Mouse (Mus musculus) bone marrow, adult 2 months (tissue): ENCODE data around the gene Pnpla1.

Experiments
- CTCF ChIP-seq: fragments of 200-500 bp; IDR thresholded peaks from 2 replicates; pipeline ENCODE4 v1.5.1; 2011; ENCODE audit warnings: low read length, control low read depth; ENCODE audit not compliant: control insufficient read depth, insufficient read depth
- POLR2A ChIP-seq: fragments of 200-500 bp; IDR thresholded peaks from 2 replicates; pipeline ENCODE4 v1.6.1; 2011; ENCODE audit warnings: low read depth, mild to moderate bottlenecking, control low read depth, low read length, borderline replicate concordance; ENCODE audit not compliant: control insufficient read depth

DNA sequence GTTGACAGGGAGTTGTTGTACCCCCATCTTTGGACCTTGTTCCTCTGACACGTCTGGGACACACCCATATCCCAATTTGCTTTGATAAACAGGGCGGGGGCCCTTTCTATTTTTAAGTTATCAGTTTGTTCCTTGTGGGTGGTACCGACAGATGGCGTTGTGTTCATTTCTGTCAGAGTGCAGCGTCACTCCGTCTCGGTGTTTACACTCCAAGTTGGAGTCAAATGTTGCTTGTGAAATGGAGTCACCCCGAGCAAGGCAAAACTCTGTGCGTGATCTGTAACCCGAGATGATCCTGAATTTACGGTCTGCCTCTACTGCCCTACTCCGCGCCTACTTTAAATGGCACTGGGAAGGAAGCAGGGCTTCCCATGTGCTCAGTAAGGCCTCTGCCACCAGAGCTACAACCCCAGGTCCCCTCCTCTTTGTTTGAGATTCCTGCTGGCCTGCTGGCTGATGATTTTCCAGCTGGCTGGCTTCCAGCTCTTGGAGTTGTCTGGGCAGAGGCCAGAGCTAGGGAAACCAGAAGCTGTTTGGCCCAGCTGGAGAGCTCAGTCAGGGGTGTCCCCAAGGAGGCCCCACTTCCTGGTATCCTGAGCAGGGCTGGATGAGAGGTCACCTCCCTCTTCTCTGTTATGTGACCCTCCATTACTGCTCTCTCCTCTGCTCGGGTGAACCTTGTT, 72.3 kb downstream of the Pnpla1 start:
- TF ChIP-seq POLR2A (no peak), CTCF (peak; percentile 41)
